Mouse (Mus musculus) gastrocnemius, postnatal 14 days (tissue): ENCODE data around the gene Mdm2. TPM values are rescaled to one million over a fixed set of nuclear protein-coding genes. Genes with fewer than 3 reads are reported as not detected.

Experiments used
- DNase-seq: peaks from one replicate; pipeline ENCODE4 v3.0.0; 2021; ENCODE audit warnings: mixed read lengths
- intact Hi-C: fragments of 180-260 bp; cut with DNase I; formaldehyde crosslinking; loops from one replicate; pipeline ENCODE4 v1.15.1; 2025; ENCODE audit warnings: low total_unique reads
- total RNA-seq, 2 experiments: library from RNA; stranded (reverse); gene quantifications; 2 replicates each; pipeline ENCODE4 v1.2.3; 2021

Gene Mdm2
- total RNA-seq, 2 experiments from 2014 or later: 29.4 to 29.8 TPM

- DNase-seq: no peak
- intact Hi-C loops: no loop called here
Measured at GRCm38 (mm10) chr10:117652930-117653778, 57.4 kb downstream of the Mdm2 start.

GRCm38 (mm10) chr10:117652378-117652774 is 58.2 kb downstream of the Mdm2 start:
- DNase-seq: no peak
- intact Hi-C loops: no loop called here

GRCm38 (mm10) chr10:117651587-117652377 is 58.8 kb downstream of the Mdm2 start:
- intact Hi-C loops: no loop called here

GRCm38 (mm10) chr10:117650725-117651124 is 59.8 kb downstream of the Mdm2 start:
- intact Hi-C loops: no loop called here
- DNase-seq: no peak

More at GRCm38 (mm10) chr10:117651587-117652377, 58.8 kb downstream of the Mdm2 start:
- no peak for DNase-seq

GRCm38 (mm10) chr10:117650042-117650655 is 60.4 kb downstream of the Mdm2 start:
- DNase-seq: no peak
- intact Hi-C loops: no loop called here

- intact Hi-C loops: no loop called here
- no peak for DNase-seq
Measured at GRCm38 (mm10) chr10:117649292-117650041, 61.1 kb downstream of the Mdm2 start.

- DNase-seq: no peak
- intact Hi-C loops: no loop called here
Measured at GRCm38 (mm10) chr10:117648643-117649042, 61.9 kb downstream of the Mdm2 start.

- no peak for DNase-seq
- intact Hi-C loops: no loop called here
Measured at GRCm38 (mm10) chr10:117647964-117648472, 62.5 kb downstream of the Mdm2 start.

GRCm38 (mm10) chr10:117647158-117647505 is 63.4 kb downstream of the Mdm2 start:
- no peak for DNase-seq
- intact Hi-C loops: no loop called here

- intact Hi-C loops: no loop called here
- no peak for DNase-seq
Measured at GRCm38 (mm10) chr10:117646482-117647157, 63.9 kb downstream of the Mdm2 start.

GRCm38 (mm10) chr10:117645487-117645964 is 65.0 kb downstream of the Mdm2 start:
- no peak for DNase-seq
- intact Hi-C loops: no loop called here

GRCm38 (mm10) chr10:117644828-117645227 is 65.7 kb downstream of the Mdm2 start:
- DNase-seq: no peak
- intact Hi-C loops: no loop called here

GRCm38 (mm10) chr10:117644429-117644748 is 66.2 kb downstream of the Mdm2 start:
- no peak for DNase-seq
- intact Hi-C loops: no loop called here

GRCm38 (mm10) chr10:117643711-117644428 is 66.7 kb downstream of the Mdm2 start:
- intact Hi-C loops: no loop called here
- DNase-seq: no peak

- intact Hi-C loops: no loop called here
Measured at GRCm38 (mm10) chr10:117643302-117643701, 67.3 kb downstream of the Mdm2 start.

GRCm38 (mm10) chr10:117642491-117643262 is 67.9 kb downstream of the Mdm2 start:
- no peak for DNase-seq

More at GRCm38 (mm10) chr10:117643302-117643701, 67.3 kb downstream of the Mdm2 start:
- no peak for DNase-seq

GRCm38 (mm10) chr10:117642201-117642450 is 68.4 kb downstream of the Mdm2 start:
- DNase-seq: no peak

More at GRCm38 (mm10) chr10:117642491-117643262, 67.9 kb downstream of the Mdm2 start:
- intact Hi-C loops: no loop called here

More at GRCm38 (mm10) chr10:117642201-117642450, 68.4 kb downstream of the Mdm2 start:
- intact Hi-C loops: no loop called here
